Mouse (Mus musculus): Measurements from ENCODE around the gene Micall2.
"Not testable (repeated sequence)": the region's sequence is repeated elsewhere in the genome, so short reads cannot be mapped to it uniquely, and the experiment has no call there.

Micall2 gene

DNA sequence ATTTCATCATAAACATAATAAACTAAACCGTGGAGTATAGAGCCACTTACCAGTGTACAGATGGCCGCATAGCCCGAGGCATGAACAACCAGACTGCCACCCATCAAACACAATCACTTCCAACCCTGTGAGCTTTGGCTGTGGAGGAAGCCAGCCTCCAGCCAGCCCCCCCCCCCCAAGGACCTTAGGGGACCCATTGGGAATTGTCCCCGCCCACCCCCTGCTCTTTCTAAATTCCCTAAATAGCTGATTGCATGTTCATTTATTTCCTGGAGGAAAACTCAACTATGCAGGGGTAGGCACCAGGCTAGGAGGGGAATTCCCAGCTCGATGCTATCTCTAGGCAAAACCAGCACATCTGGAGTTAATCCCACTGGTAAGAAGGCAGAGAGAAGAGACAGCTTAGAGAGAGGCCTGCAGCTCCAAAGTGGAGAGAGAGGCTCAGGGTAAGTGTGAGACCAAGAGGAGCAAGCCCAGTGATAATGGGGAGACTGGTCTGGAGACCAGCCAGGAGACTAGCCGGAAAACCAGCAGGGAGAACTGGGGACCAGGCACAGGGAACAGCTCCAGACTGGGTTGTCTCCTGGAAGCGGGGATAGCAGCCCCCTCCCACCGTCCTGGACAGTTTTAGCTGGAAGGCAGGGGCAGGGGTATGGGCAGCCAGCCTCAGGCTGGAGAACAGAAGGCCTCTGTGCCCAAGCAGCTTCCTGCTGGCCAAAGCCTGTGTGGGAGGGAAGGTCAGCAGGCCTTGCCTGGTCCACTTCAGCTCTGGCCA is 5.2 kb downstream of the Micall2 start:
- in situ Hi-C loops (cut with MseI, MboI) = no loop called here

DNA sequence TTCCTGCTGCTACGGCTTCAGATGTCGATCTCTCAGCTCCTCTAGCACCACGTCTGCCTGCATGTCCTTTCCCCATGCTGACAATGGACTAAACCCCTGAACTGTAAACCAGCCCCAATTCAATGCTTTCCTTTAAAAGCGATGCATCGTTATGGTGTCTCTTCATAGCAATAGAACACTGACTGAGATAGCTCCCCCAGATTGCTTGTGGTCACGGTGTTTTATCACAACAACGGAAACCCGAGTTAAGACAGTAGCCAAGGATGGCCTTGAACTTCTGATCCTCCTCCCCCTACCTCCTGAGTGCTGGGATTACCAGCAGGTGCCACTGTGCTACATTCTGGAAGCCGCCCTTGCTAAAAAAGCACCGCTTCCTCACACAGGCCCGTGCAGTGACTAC is 8.9 kb downstream of the Micall2 start:
- in situ Hi-C loops (cut with MseI, MboI) = no loop called here

DNA sequence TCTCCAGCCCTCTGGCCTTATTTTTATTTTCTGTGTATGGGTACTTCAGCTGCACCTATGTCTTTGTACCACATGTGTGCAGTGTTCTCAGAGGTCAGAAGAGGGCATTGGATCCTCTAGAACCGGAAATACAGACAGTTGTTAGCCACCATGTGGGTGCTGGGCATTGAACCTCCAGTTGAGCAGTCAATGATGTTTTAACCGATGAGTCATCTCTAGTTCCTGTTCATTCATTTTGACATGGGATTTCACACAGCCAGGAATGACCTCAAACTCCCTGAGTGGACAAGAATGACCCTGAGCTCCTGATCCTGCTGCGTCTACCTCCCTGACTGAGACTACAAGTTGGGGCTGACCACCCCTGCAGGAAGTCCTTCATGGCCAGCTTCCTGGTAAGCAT is 9.9 kb downstream of the Micall2 start:
- in situ Hi-C loops (cut with MseI, MboI) = no loop called here

DNA sequence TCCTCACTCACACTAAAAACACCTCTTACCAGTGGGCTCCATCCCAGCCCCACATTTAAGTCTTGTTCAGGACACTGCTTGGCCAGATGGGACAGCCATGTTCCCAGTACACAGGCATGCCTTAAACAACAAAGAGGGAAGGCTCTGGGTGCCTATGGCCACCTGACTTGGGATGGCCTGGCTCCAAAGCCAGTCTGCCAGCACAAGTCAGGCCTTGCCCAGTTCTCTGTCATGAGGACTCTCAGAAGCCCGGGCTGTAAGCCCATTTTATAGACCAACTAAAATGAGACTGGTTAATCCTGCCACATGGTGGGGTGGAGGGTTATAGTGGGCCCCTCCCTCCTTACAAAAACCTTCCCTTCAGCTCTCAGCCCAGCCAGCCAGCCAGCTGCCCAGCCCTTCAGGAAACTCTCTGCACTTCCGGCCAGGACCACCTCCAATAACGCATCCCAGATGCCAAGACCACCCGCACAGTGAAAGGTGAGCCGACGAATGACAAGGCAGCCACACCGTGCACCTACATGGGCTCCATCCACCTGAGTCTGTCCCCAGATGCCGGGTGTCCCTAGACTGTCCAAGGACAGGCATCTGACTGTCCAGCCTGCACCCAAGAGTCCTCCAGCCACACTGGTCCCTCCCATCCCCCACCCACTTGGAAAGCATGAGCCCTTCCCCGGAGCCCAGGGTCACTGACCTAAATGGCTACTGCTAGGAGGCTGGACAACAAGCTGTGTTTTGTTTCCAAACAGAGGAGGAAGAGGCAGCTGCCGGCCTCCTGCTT is 11.6 kb downstream of the Micall2 start:
- in situ Hi-C loops (cut with MseI, MboI) = no loop called here

DNA sequence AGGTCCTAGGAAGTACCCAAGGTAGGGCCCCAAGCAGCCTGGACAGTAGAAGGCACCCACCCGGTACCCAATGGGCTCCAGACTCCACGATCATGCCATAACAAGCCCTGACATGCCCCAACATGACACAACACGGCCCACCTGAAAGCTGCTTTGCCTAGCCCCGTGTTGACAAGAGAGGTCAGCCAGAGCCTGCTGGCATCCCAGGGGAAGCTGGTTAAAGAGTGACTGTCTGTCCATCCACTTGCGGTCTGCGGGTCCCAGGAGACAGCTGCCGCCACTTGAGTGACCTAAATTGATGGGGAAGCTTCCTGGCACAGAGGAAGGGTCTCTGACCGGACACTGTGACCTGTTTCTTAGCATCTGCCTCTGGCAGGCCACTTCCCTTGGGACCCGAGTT is 13.0 kb downstream of the Micall2 start:
- in situ Hi-C loops (cut with MseI, MboI) = no loop called here

- in situ Hi-C loops (cut with MseI, MboI) = no loop called here
Observed at GRCm38 (mm10) chr5:139722709-139723108, 13.4 kb downstream of the Micall2 start.

DNA sequence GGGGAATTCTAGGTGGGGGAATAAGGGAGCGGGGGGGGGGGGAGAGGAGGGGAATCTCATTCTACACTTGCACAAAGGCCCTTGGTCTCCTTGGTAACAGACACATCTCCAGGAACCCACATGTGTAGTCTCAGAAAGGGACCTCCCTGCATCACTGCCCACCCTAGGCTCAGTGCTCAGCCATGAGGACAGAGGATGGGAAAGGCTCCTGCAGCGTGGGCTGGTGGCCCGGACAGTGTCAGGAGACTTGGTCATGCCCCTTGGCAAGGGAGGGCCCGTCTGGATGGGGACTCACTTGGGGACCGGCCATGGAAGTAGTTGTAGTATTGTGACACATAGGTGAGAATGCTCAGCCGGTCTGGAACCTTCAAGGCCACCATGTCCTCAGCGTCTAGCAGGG is 17.2 kb downstream of the Micall2 start:
- in situ Hi-C loops (cut with MseI, MboI) = no loop called here

GRCm38 (mm10) chr5:139718540-139718939 is 17.6 kb downstream of the Micall2 start:
- in situ Hi-C loops (cut with MseI, MboI) = no loop called here

GRCm38 (mm10) chr5:139717723-139718122 is 18.4 kb downstream of the Micall2 start:
- in situ Hi-C loops (cut with MseI, MboI) = no loop called here

DNA sequence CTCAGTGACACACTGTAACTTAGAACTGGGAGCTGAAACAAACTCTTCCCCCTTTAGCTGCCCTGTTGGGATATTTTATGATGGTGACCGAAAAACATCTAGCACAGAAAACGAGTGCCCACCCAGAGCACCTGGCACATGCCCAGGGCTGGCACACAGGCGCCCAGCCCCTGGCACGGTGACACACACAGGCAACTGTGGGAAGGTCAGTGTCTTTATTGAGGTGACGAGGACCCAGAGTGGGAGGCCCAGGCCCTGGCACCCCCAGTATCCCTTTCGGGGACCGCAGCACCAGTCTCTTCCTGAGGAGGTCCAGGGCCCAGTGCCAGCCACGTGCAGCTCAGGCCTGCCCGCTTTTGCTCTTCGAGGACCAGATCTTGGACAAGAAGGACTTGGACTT is 29.6 kb downstream of the Micall2 start:
- in situ Hi-C loops (cut with MseI, MboI) = no loop called here

DNA sequence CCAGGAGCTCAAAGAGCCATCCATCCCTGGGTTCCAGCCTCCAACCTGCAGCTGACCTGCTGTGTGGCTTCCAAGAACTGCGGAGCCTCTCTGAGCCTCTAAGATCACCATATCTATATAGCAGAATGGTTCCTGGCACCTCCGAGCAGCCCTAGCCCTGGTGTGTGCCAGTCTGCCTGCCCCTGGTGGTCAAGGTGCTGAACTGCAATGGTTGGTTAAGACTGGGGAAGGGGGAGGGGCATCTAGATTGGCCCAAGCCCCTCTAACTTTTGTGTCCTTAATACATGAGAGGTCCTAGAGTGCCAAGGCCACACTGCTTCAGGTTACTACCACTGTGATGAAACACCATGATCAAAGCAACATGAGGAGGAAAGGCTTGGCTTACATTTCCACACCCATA is 33.2 kb downstream of the Micall2 start:
- in situ Hi-C loops (cut with MseI, MboI) = no loop called here

- in situ Hi-C loops (cut with MseI, MboI) = no loop called here
Observed at GRCm38 (mm10) chr5:139702236-139702635, 33.9 kb downstream of the Micall2 start.

DNA sequence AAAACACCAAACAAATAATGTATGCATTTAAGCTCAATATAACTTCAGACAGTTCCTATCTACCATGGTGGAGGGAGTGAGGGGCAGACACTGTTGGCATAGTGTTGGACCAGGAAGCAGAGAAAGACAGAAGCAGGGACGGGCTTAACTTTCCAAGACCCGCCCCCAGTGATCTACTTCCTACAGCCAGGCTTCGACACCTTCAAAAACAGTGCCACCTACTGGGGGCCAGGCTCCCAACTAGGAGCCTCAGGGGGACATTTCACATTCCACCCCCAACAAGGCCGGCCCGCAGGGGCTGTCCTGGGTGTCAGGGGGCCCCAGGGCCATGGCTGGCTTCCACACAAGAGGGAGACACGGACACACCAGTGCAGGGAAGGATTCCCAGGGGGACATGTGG is 39.2 kb downstream of the Micall2 start:
- in situ Hi-C loops (cut with MseI, MboI) = no loop called here

- in situ Hi-C loops (cut with MseI, MboI) = not testable (repeated sequence)
Observed at GRCm38 (mm10) chr5:139695876-139696275, 40.3 kb downstream of the Micall2 start.

DNA sequence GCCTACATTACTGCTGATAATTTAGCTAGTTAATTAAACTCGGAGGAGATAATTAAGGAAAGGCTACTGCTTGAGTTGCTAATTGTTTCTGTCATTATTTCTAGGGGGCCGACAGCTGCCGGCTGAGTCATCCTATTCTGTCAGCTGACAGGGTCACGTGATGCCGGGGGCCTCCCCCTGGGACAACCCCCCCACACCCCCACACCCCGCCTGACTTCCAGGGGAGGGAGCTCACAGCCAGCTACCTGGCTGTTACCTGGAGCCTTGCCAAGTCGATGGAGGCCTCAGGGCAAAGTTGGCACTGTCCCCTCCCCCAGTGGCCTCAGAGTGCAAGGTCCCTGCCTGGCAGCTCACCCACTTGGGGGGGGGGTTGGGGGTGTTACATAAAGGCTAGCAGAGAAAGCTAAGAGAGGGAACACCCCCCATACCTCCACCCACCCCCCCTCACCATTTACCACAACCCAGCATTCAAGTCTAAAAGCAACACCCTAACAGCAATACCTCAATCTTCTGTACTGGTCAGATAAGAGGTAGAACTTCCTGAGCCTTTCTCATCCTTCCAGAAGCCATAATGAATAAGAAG is 41.1 kb downstream of the Micall2 start:
- in situ Hi-C loops (cut with MseI, MboI) = no loop called here

DNA sequence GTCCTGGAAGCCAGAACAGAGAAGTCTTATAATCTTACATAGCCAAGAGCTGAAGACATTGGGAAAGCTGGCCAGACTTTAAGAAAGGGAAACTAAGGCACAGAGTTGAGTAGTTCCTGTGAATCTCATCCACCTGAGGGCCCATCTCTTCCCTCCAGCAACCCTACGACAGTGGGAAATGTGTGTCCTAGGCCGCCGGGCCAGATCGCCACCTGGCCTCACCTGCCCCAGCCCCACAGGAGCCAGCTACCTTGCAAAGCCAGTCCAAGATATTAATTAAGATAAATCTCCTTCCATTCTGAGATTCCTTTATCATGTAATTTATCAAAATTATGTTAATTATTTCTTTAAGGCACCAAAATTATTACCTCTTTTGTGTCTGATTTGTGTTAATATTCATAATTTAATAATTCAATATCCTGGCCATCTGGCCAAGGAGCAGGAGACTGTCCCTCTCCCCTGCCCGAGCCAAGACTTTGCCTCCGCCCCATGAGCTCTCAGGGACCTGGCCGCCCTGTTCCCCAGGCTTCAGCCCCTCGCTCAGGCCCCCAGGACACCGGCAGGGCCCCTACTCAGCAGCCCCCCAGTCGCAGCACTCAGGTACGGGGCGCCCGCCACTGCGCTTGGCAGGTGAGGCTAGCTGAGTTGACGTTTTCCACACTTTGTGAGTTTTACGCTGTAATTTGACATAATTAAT is 41.7 kb downstream of the Micall2 start:
- in situ Hi-C loops (cut with MseI, MboI) = no loop called here

DNA sequence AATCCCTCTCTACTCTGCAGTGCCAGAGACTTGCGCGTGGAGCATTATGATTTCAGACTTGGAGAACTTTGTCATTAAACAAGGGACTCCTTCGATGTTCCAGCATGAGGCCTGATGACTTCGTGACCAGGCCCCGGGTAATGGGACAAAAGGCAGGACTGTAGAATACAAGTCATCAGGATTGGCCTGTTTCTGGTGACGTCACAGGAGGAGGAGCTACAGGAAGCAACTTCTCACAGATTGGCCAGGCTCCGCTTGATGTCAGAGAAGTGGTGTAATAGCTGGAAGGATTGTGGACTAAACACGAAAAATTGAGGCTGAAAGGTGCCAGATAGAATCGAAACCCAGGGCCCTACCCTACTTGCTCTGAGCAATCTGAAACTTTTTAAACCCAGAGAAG is 45.3 kb downstream of the Micall2 start:
- in situ Hi-C loops (cut with MseI, MboI) = no loop called here

DNA sequence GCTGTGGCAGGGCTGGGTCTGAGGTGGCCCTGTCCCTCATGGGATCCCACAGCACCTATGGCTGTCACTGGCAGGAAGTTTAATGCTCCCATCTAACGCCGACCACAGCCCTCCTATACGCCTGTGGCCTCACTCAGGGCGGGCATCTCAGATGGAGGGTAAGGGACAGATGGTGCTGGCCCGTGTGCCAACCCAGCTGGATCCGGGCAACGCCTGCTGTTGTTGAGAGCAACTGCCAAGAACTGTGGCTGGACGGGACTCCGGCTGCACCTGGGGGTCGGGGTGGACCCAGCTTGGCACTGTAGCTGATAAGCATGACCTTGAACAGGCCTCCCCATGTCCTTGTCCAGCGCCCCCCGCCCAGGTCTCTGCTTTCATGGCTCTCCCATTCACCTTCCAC is 47.8 kb downstream of the Micall2 start:
- in situ Hi-C loops (cut with MseI, MboI) = no loop called here

DNA sequence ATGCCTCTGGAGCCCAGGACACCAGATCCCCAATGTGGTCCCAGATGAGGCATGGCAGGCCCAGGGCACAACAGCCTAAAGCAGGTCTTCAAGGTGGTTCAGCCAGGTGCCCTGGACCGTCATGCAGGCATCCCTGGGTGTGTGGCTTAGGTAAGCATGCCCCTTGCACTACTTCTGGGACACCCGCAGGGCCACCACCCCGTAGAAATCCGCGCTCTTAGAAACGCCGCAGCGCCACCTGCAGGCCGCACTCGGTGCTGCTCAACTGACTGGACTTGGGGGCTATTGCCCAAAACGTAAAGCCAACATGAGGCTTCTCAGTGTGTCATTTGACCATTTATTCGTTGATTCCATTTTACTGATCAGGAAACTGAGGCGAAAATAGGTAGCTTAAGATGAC is 48.5 kb downstream of the Micall2 start:
- in situ Hi-C loops (cut with MseI, MboI) = no loop called here

- in situ Hi-C loops (cut with MseI, MboI) = no loop called here
Observed at GRCm38 (mm10) chr5:139686530-139687249, 49.4 kb downstream of the Micall2 start.

- in situ Hi-C loops (cut with MseI, MboI) = no loop called here
Observed at GRCm38 (mm10) chr5:139683228-139683627, 52.9 kb downstream of the Micall2 start.

- in situ Hi-C loops (cut with MseI, MboI) = no loop called here
Observed at GRCm38 (mm10) chr5:139682631-139682977, 53.5 kb downstream of the Micall2 start.
